Mouse (Mus musculus) ES-E14 (cell line): ENCODE measurements at regions not wholly inside any gene's neighbourhood (a gene's known extent, or its start where the extent isn't known, plus 50 kb on each side); places are given as distances from the start of the nearest gene placed in this dataset.

ENCODE experiments used
- CHD2 ChIP-seq: IDR thresholded peaks from 2 replicates; pipeline ENCODE4 v1.6.1; 2014; ENCODE audit warnings: mild to moderate bottlenecking, low read depth, low read length, inconsistent platforms
- HCFC1 ChIP-seq: IDR thresholded peaks from 2 replicates; pipeline ENCODE4 v1.6.1; 2012; ENCODE audit warnings: low read length, inconsistent platforms, borderline replicate concordance; ENCODE audit not compliant: insufficient read depth

GRCm38 (mm10) chr9:43593236-43593635 lies 150.5 kb upstream of the Nectin1 start:
- TF ChIP-seq HCFC1 (no peak), CHD2 (no peak)
